Mouse (Mus musculus): ENCODE measurements around the gene Tmem140. TPM values are rescaled to one million over a fixed set of nuclear protein-coding genes. Genes with fewer than 3 reads are reported as not detected.
A peak's percentile ranks its signal among the peaks of the same experiment; 100 is the strongest.

Tmem140 gene
- 15.0 and 17.4 TPM in 2 replicates for polyA plus RNA-seq (2012; rRNA removed)

- Histone ChIP-seq H3K4me3 (ENCODE audit: extremely low read depth, insufficient read depth, insufficient read length) (peak within 1 kb of the TSS; percentile 87), H3K4me1 (ENCODE audit: control insufficient read depth, insufficient read depth, insufficient read length) (peaks cover 19% of the 10 kb centered on the region; the same call in 1 of the 2 replicates), H3K27me3 (ENCODE audit: control insufficient read depth, insufficient read depth, low read length) (no peaks in the 10 kb centered on the region), H3K27ac (ENCODE audit: insufficient read depth, low read length) (peak within 1 kb of the TSS; percentile 90), H3K36me3 (ENCODE audit: control insufficient read depth, insufficient read depth, low read length) (no peaks in the 10 kb centered on the region)
- WGBS, result under 1% methylated on average over 11 of the region's 11 CpGs
- TF ChIP-seq POLR2A (IDR thresholded peaks at IDR 0.05; ENCODE audit: low read depth, low read length), result peak; percentile 71
- no peak for TF ChIP-seq CTCF (IDR thresholded peaks at IDR 0.05; ENCODE audit: extremely low read depth, insufficient read depth, insufficient read length, insufficient replicate concordance)
- peak in 1 of 2 experiments; percentile 71 for DNase-seq (ENCODE audit: low read depth in 1 of 2, low spot score in 2 of 2)
These were observed at the start of gene Tmem140 for GRCm38 (mm10) chr6:34862791-34863403. Gene Tmem140 (plus strand): TSS chr6:34863146.

GRCm38 (mm10) chr6:34824406-34824805 lies 38.5 kb upstream of the Tmem140 start:
- no peak overlapping the region for H3K27ac ChIP-seq (ENCODE audit: insufficient read depth, low read length)
- DNase-seq (ENCODE audit: low read depth in 1 of 2, low spot score in 2 of 2), result no peak

GRCm38 (mm10) chr6:34832352-34832751 lies 30.6 kb upstream of the Tmem140 start:
- H3K4me1 ChIP-seq (ENCODE audit: control insufficient read depth, insufficient read depth, insufficient read length), result no peaks in the 10 kb centered on the region
- TF ChIP-seq CTCF (IDR thresholded peaks at IDR 0.05; ENCODE audit: extremely low read depth, insufficient read depth, insufficient read length, insufficient replicate concordance), result no peak
- TF ChIP-seq POLR2A (IDR thresholded peaks at IDR 0.05; ENCODE audit: low read depth, low read length), result no peak
- DNase-seq (ENCODE audit: low read depth in 1 of 2, low spot score in 2 of 2), result no peak
- WGBS, result 94% methylated on average over 5 of the region's 5 CpGs
- no peak overlapping the region for H3K27ac ChIP-seq (ENCODE audit: insufficient read depth, low read length)
- no peaks in the 10 kb centered on the region for H3K36me3 ChIP-seq (ENCODE audit: control insufficient read depth, insufficient read depth, low read length)
- no peaks in the 10 kb centered on the region for H3K27me3 ChIP-seq (ENCODE audit: control insufficient read depth, insufficient read depth, low read length)
- H3K4me3 ChIP-seq (ENCODE audit: extremely low read depth, insufficient read depth, insufficient read length), result no peak overlapping the region

More at GRCm38 (mm10) chr6:34824406-34824805, 38.5 kb upstream of the Tmem140 start:
- TF ChIP-seq CTCF (IDR thresholded peaks at IDR 0.05; ENCODE audit: extremely low read depth, insufficient read depth, insufficient read length, insufficient replicate concordance) (no peak), POLR2A (IDR thresholded peaks at IDR 0.05; ENCODE audit: low read depth, low read length) (no peak)
- Histone ChIP-seq H3K36me3 (ENCODE audit: control insufficient read depth, insufficient read depth, low read length) (no peaks in the 10 kb centered on the region), H3K27me3 (ENCODE audit: control insufficient read depth, insufficient read depth, low read length) (no peaks in the 10 kb centered on the region), H3K4me1 (ENCODE audit: control insufficient read depth, insufficient read depth, insufficient read length) (no peaks in the 10 kb centered on the region), H3K4me3 (ENCODE audit: extremely low read depth, insufficient read depth, insufficient read length) (no peak overlapping the region)

- no peaks in the 10 kb centered on the region for H3K36me3 ChIP-seq (ENCODE audit: control insufficient read depth, insufficient read depth, low read length)
- peaks cover 11% of the 10 kb centered on the region; the same call in 1 of the 2 replicates for H3K4me1 ChIP-seq (ENCODE audit: control insufficient read depth, insufficient read depth, insufficient read length)
- no peak overlapping the region for H3K4me3 ChIP-seq (ENCODE audit: extremely low read depth, insufficient read depth, insufficient read length)
- no peaks in the 10 kb centered on the region for H3K27me3 ChIP-seq (ENCODE audit: control insufficient read depth, insufficient read depth, low read length)
- 70% methylated on average over 11 of the region's 11 CpGs for WGBS
- TF ChIP-seq POLR2A (IDR thresholded peaks at IDR 0.05; ENCODE audit: low read depth, low read length) (no peak), CTCF (IDR thresholded peaks at IDR 0.05; ENCODE audit: extremely low read depth, insufficient read depth, insufficient read length, insufficient replicate concordance) (no peak)
- no peak overlapping the region for H3K27ac ChIP-seq (ENCODE audit: insufficient read depth, low read length)
- DNase-seq (ENCODE audit: low read depth in 1 of 2, low spot score in 2 of 2), result no peak
These were observed 1.3 kb upstream of the Tmem140 start for GRCm38 (mm10) chr6:34861546-34862053.

GRCm38 (mm10) chr6:34862381-34862780 lies 565 bp upstream of the Tmem140 start:
- WGBS, result 10% methylated on average over 6 of the region's 6 CpGs
- H3K4me1 ChIP-seq (ENCODE audit: control insufficient read depth, insufficient read depth, insufficient read length), result peaks cover 16% of the 10 kb centered on the region; the same call in 1 of the 2 replicates
- peak overlapping the region; percentile 87 for H3K4me3 ChIP-seq (ENCODE audit: extremely low read depth, insufficient read depth, insufficient read length)
- H3K27me3 ChIP-seq (ENCODE audit: control insufficient read depth, insufficient read depth, low read length), result no peaks in the 10 kb centered on the region
- H3K27ac ChIP-seq (ENCODE audit: insufficient read depth, low read length), result peak overlapping the region; percentile 90
- DNase-seq (ENCODE audit: low read depth in 1 of 2, low spot score in 2 of 2), result no peak
- TF ChIP-seq POLR2A (IDR thresholded peaks at IDR 0.05; ENCODE audit: low read depth, low read length), result 0 out of 2 replicates have a peak, but pooled peaks have one; percentile 8
- no peak for TF ChIP-seq CTCF (IDR thresholded peaks at IDR 0.05; ENCODE audit: extremely low read depth, insufficient read depth, insufficient read length, insufficient replicate concordance)
- no peaks in the 10 kb centered on the region for H3K36me3 ChIP-seq (ENCODE audit: control insufficient read depth, insufficient read depth, low read length)

- H3K27ac ChIP-seq (ENCODE audit: insufficient read depth, low read length), result peak overlapping the region; percentile 15
- H3K4me1 ChIP-seq (ENCODE audit: control insufficient read depth, insufficient read depth, insufficient read length), result peaks cover 22% of the 10 kb centered on the region; the same call in 1 of the 2 replicates
- H3K27me3 ChIP-seq (ENCODE audit: control insufficient read depth, insufficient read depth, low read length), result no peaks in the 10 kb centered on the region
- H3K36me3 ChIP-seq (ENCODE audit: control insufficient read depth, insufficient read depth, low read length), result no peaks in the 10 kb centered on the region
- TF ChIP-seq CTCF (IDR thresholded peaks at IDR 0.05; ENCODE audit: extremely low read depth, insufficient read depth, insufficient read length, insufficient replicate concordance) (no peak), POLR2A (IDR thresholded peaks at IDR 0.05; ENCODE audit: low read depth, low read length) (no peak)
- 36% methylated on average over 9 of the region's 9 CpGs for WGBS
- H3K4me3 ChIP-seq (ENCODE audit: extremely low read depth, insufficient read depth, insufficient read length), result no peak overlapping the region; the same call in 1 of the 2 replicates
- DNase-seq (ENCODE audit: low read depth in 1 of 2, low spot score in 2 of 2), result no peak
These were observed 1.0 kb downstream of the Tmem140 start for GRCm38 (mm10) chr6:34863786-34864514.

Measured in spleen, adult 2 months (tissue).